Mouse (Mus musculus): Measurements from ENCODE around the gene Ppp1r14c. TPM values are rescaled to one million over a fixed set of nuclear protein-coding genes. Genes with fewer than 3 reads are reported as not detected.

Ppp1r14c gene
- 5.1 and 5.5 TPM in 2 replicates for polyA plus RNA-seq (2016; fragmentation: Nextera tagmentation; extraction: Ambion mirVana)

- Histone ChIP-seq H3K4me1 (peaks cover 4% of the 10 kb centered on the region; the same call in 1 of the 2 replicates), H3K9ac (peak within 1 kb of the TSS; percentile 39), H3K27ac (no peak within 1 kb of the TSS), H3K4me3 (peak within 1 kb of the TSS; percentile 58), H3K36me3 (no peaks in the 10 kb centered on the region), H3K4me2 (replicated peaks) (peak within 1 kb of the TSS; percentile 99), H3K9me3 (no peaks in the 10 kb centered on the region), H3K27me3 (peaks cover 26% of the 10 kb centered on the region)
- ATAC-seq (ENCODE audit: insufficient number of reproducible peaks, insufficient read depth, low FRiP score, low TSS enrichment) = 0 out of 2 replicates have a peak, but pooled peaks have one; percentile 54
- under 1% methylated on average over 59 of the region's 74 CpGs for WGBS
These were observed at the start of gene Ppp1r14c for GRCm38 (mm10) chr10:3366036-3366869. Gene Ppp1r14c, plus strand, starts transcription at chr10:3366057.

- no peaks in the 10 kb centered on the region for H3K4me1 ChIP-seq
- H3K27me3 ChIP-seq = no peaks in the 10 kb centered on the region
- no peak overlapping the region for H3K4me2 ChIP-seq (replicated peaks)
- ATAC-seq (ENCODE audit: insufficient number of reproducible peaks, insufficient read depth, low FRiP score, low TSS enrichment) = no peak
- H3K36me3 ChIP-seq = no peaks in the 10 kb centered on the region
- WGBS = 83% methylated on average over 2 of the region's 2 CpGs
- H3K27ac ChIP-seq = no peak overlapping the region
- no peaks in the 10 kb centered on the region for H3K9me3 ChIP-seq
- no peak overlapping the region for H3K4me3 ChIP-seq
- no peak overlapping the region for H3K9ac ChIP-seq
These were observed 44.5 kb upstream of the Ppp1r14c start for GRCm38 (mm10) chr10:3321406-3321805.

GRCm38 (mm10) chr10:3325447-3325846 is 40.4 kb upstream of the Ppp1r14c start:
- Histone ChIP-seq H3K9me3 (no peaks in the 10 kb centered on the region), H3K4me3 (no peak overlapping the region), H3K9ac (no peak overlapping the region), H3K36me3 (no peaks in the 10 kb centered on the region), H3K4me1 (no peaks in the 10 kb centered on the region), H3K27ac (no peak overlapping the region), H3K27me3 (no peaks in the 10 kb centered on the region), H3K4me2 (replicated peaks) (no peak overlapping the region)
- 69% methylated on average over 1 of the region's 1 CpGs for WGBS
- ATAC-seq (ENCODE audit: insufficient number of reproducible peaks, insufficient read depth, low FRiP score, low TSS enrichment) = no peak

- peak; percentile 56; the same call in 1 of the 2 replicates for ATAC-seq (ENCODE audit: insufficient number of reproducible peaks, insufficient read depth, low FRiP score, low TSS enrichment)
- no peaks in the 10 kb centered on the region for H3K27me3 ChIP-seq
- H3K36me3 ChIP-seq = no peaks in the 10 kb centered on the region
- peaks cover 4% of the 10 kb centered on the region; the same call in 1 of the 2 replicates for H3K9me3 ChIP-seq
- H3K9ac ChIP-seq = no peak overlapping the region
- no peaks in the 10 kb centered on the region for H3K4me1 ChIP-seq
- H3K27ac ChIP-seq = no peak overlapping the region
- H3K4me3 ChIP-seq = no peak overlapping the region
- WGBS = 13% methylated on average over 3 of the region's 3 CpGs
- no peak overlapping the region for H3K4me2 ChIP-seq (replicated peaks)
These were observed 33.0 kb upstream of the Ppp1r14c start for GRCm38 (mm10) chr10:3332880-3333279.

- Histone ChIP-seq H3K36me3 (no peaks in the 10 kb centered on the region), H3K9ac (no peak overlapping the region), H3K27me3 (no peaks in the 10 kb centered on the region), H3K9me3 (peaks cover 4% of the 10 kb centered on the region; the same call in 1 of the 2 replicates), H3K4me2 (replicated peaks) (no peak overlapping the region), H3K4me3 (no peak overlapping the region), H3K4me1 (no peaks in the 10 kb centered on the region), H3K27ac (no peak overlapping the region)
- ATAC-seq (ENCODE audit: insufficient number of reproducible peaks, insufficient read depth, low FRiP score, low TSS enrichment) = no peak
These were observed 31.3 kb upstream of the Ppp1r14c start for GRCm38 (mm10) chr10:3334570-3334969.

GRCm38 (mm10) chr10:3336729-3337329 is 29.0 kb upstream of the Ppp1r14c start:
- no peak overlapping the region for H3K9ac ChIP-seq
- H3K27ac ChIP-seq = no peak overlapping the region
- no peaks in the 10 kb centered on the region for H3K36me3 ChIP-seq
- no peak overlapping the region for H3K4me2 ChIP-seq (replicated peaks)
- H3K9me3 ChIP-seq = no peaks in the 10 kb centered on the region
- no peak overlapping the region for H3K4me3 ChIP-seq
- 54% methylated on average over 7 of the region's 7 CpGs for WGBS
- no peaks in the 10 kb centered on the region for H3K4me1 ChIP-seq
- H3K27me3 ChIP-seq = no peaks in the 10 kb centered on the region
- no peak for ATAC-seq (ENCODE audit: insufficient number of reproducible peaks, insufficient read depth, low FRiP score, low TSS enrichment)

GRCm38 (mm10) chr10:3337330-3337901 is 28.4 kb upstream of the Ppp1r14c start:
- no peaks in the 10 kb centered on the region for H3K4me1 ChIP-seq
- no peak overlapping the region for H3K4me3 ChIP-seq
- H3K27me3 ChIP-seq = no peaks in the 10 kb centered on the region
- H3K9me3 ChIP-seq = no peaks in the 10 kb centered on the region
- H3K9ac ChIP-seq = no peak overlapping the region
- no peak overlapping the region for H3K27ac ChIP-seq
- ATAC-seq (ENCODE audit: insufficient number of reproducible peaks, insufficient read depth, low FRiP score, low TSS enrichment) = no peak
- no peaks in the 10 kb centered on the region for H3K36me3 ChIP-seq
- WGBS = 67% methylated on average over 2 of the region's 2 CpGs
- H3K4me2 ChIP-seq (replicated peaks) = no peak overlapping the region

GRCm38 (mm10) chr10:3345706-3346105 is 20.2 kb upstream of the Ppp1r14c start:
- WGBS = 20% methylated on average over 5 of the region's 5 CpGs
- no peaks in the 10 kb centered on the region for H3K4me1 ChIP-seq
- no peak overlapping the region for H3K9ac ChIP-seq
- H3K9me3 ChIP-seq = no peaks in the 10 kb centered on the region
- H3K27ac ChIP-seq = no peak overlapping the region
- H3K4me3 ChIP-seq = no peak overlapping the region
- no peak overlapping the region for H3K4me2 ChIP-seq (replicated peaks)
- no peaks in the 10 kb centered on the region for H3K27me3 ChIP-seq
- H3K36me3 ChIP-seq = no peaks in the 10 kb centered on the region
- no peak for ATAC-seq (ENCODE audit: insufficient number of reproducible peaks, insufficient read depth, low FRiP score, low TSS enrichment)

- Histone ChIP-seq H3K4me1 (no peaks in the 10 kb centered on the region), H3K36me3 (no peaks in the 10 kb centered on the region), H3K4me3 (no peak overlapping the region), H3K9ac (no peak overlapping the region), H3K27ac (no peak overlapping the region), H3K4me2 (replicated peaks) (no peak overlapping the region), H3K9me3 (no peaks in the 10 kb centered on the region), H3K27me3 (no peaks in the 10 kb centered on the region)
- WGBS = 57% methylated on average over 1 of the region's 1 CpGs
- no peak for ATAC-seq (ENCODE audit: insufficient number of reproducible peaks, insufficient read depth, low FRiP score, low TSS enrichment)
These were observed 6.3 kb upstream of the Ppp1r14c start for GRCm38 (mm10) chr10:3359531-3359930.

- H3K4me1 ChIP-seq = peaks cover 4% of the 10 kb centered on the region; the same call in 1 of the 2 replicates
- H3K27me3 ChIP-seq = peaks cover 26% of the 10 kb centered on the region
- no peak overlapping the region for H3K9ac ChIP-seq
- H3K9me3 ChIP-seq = no peaks in the 10 kb centered on the region
- ATAC-seq (ENCODE audit: insufficient number of reproducible peaks, insufficient read depth, low FRiP score, low TSS enrichment) = no peak
- H3K4me2 ChIP-seq (replicated peaks) = peak overlapping the region; percentile 99
- no peaks in the 10 kb centered on the region for H3K36me3 ChIP-seq
- no peak overlapping the region for H3K27ac ChIP-seq
- WGBS = 19% methylated on average over 5 of the region's 5 CpGs
- peak overlapping the region; percentile 58 for H3K4me3 ChIP-seq
These were observed 204 bp upstream of the Ppp1r14c start for GRCm38 (mm10) chr10:3365671-3366035.

GRCm38 (mm10) chr10:3366870-3367431 is 1.1 kb downstream of the Ppp1r14c start:
- H3K36me3 ChIP-seq = no peaks in the 10 kb centered on the region
- ATAC-seq (ENCODE audit: insufficient number of reproducible peaks, insufficient read depth, low FRiP score, low TSS enrichment) = 0 out of 2 replicates have a peak, but pooled peaks have one; percentile 13
- peak overlapping the region; percentile 58 for H3K4me3 ChIP-seq
- no peak overlapping the region for H3K27ac ChIP-seq
- peaks cover 26% of the 10 kb centered on the region for H3K27me3 ChIP-seq
- H3K9me3 ChIP-seq = no peaks in the 10 kb centered on the region
- 2% methylated on average over 26 of the region's 26 CpGs for WGBS
- peak overlapping the region; percentile 99 for H3K4me2 ChIP-seq (replicated peaks)
- H3K4me1 ChIP-seq = peaks cover 4% of the 10 kb centered on the region; the same call in 1 of the 2 replicates
- peak overlapping the region; percentile 39 for H3K9ac ChIP-seq

All from embryonic facial prominence, embryonic 12.5 days (tissue).